Mouse (Mus musculus) spleen, adult 2 months (tissue): ENCODE results near the gene Poldip2.

ENCODE experiments used
- CTCF ChIP-seq: fragments of 200-500 bp; IDR thresholded peaks from 2 replicates; pipeline ENCODE4 v1.5.1; 2011; ENCODE audit warnings: mild to moderate bottlenecking, inconsistent platforms; ENCODE audit not compliant: insufficient read depth, insufficient read length, insufficient replicate concordance; ENCODE audit errors: extremely low read depth
- POLR2A ChIP-seq: fragments of 200-500 bp; IDR thresholded peaks from 2 replicates; pipeline ENCODE4 v1.6.1; 2011; ENCODE audit warnings: low read depth, low read length, inconsistent platforms

DNA sequence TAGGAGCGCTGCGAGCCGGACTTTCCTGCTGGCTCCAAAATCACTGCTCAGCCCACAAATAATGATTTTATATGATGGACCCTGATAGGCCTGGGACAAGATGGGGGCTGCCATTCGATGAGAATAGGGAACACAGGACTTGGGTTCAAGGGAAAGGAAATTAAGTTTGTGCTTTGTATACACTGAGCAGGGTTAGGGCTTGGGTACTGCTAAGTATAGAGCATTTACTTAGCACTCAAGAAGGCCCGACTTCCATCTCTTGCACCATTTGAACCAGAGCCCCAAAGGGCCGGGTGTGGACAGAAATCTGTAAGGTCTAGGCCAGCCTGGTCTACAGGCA, 39.0 kb downstream of the Poldip2 start:
- no peak for TF ChIP-seq CTCF
- no peak for TF ChIP-seq POLR2A
